Mouse (Mus musculus): ENCODE measurements at regions not wholly inside any gene's neighbourhood (a gene's known extent, or its start where the extent isn't known, plus 50 kb on each side); places are given as distances from the start of the nearest gene placed in this dataset.
A peak's percentile ranks its signal among the peaks of the same experiment; 100 is the strongest.

DNA sequence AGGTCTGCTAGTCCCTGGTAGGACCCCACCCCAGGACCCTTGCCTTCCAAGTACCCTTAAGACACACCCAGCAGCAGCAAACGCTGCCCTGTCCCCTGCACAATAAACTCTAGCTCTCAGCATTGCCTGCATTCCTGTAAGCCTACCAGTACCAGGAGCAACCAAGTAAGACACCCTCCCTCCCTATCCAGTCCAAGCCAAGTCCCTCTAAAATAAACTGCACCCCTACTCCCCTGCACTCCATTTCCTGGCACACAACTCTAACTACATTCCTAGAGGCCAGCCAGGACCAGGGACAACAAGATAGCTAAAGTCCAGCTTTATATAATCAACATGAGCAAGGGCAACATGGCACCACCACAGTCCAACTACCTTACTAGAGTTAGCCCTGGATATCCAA, 103.5 kb downstream of the Ids start:
- no peak for DNase-seq (ENCODE audit: low spot score)

GRCm38 (mm10) chrX:70216011-70216410, 148.9 kb downstream of the Ids start:
- DNase-seq (ENCODE audit: low spot score), result no peak

DNA sequence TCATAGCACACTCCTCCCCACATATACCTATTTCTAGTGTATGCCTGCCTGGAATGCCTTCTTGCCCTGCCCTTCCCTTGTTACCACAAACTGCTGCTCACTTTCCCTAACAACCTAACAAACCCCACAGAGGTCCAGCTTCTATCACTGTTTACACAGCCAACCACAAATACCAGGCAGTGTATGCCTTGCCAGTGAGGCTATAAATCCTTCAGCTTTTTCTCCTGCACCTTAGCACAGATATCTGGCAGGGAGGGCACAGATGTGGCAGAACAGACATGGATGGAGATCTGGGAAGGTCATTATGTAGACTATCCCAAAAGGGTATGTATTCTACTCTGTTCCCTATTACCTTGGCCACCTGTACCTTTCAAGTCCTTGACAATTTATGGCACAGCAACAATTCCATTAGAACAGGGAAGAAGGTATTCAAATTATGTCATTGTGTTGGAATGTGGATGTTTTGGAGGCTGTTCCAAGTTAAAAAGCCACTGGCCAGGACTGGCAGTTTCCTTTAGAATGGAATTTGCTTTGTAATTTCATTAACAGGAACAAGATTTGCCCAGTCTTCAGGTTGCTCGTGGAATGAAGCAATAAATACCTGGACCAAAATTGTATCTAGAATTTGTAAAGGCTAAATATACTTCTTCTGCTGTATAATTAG, 180.3 kb downstream of the Ids start:
- DNase-seq (ENCODE audit: low spot score), result no peak

DNA sequence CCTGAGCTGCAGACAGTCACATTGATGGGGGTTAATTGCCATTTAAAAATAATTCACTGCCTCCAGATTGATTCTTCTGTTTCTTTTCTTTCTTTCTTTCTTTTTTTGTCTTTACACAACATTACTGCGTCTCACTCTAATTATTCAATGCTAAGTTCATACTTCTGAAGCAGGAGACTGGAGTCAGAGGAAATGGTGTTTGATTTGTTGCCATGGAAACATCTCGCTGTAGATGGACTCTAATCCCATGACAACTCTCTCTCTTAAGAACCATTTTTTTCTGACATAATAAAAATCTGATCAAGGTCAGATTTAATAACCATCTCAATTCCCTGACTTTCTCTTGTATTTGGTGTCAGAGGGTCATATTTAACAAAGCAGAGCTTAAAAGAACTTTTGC, 195.1 kb downstream of the Ids start:
- no peak for DNase-seq (ENCODE audit: low spot score)

- DNase-seq (ENCODE audit: low spot score), result peak; percentile 22
Observed at GRCm38 (mm10) chrX:70161011-70161410, 203.9 kb downstream of the Ids start.

Measured in layer of hippocampus, adult 11-12 months (tissue).